Mouse (Mus musculus): ENCODE results near the gene Thsd4.

Thsd4 gene

DNA sequence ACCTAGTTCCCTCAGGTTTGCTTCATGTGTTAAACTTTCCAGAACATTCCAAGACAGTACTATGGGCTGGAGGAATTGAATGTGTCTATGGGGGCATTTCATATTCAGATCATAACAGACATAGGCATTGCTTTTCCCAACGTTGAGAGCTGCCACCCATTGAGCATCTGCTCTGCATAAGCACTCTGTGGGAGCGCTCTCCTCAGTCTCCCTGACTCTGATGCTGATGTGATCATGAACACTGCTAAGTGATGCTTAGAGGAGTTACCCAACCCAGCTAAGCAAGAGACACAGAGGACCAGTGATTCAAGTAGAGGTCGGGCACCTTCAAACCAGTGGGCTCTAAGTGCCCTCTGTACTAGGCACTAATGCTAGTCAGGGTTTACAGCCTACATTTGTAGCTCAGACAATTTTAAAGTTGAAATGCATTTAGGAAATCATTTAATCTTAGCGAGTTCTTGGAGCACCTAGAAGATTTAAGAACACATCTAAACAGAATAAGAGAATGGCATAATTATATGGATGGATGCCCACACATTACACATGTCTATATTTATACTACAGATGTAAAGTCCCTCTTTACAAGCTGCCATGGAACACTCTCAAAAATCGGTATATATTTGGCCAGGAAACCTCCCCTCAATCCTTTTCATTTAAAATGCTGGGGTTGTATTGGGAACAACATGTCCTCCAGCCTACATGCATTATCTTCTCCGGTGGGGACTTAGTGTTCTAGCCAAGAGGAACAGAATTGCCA, 392.4 kb downstream of the Thsd4 start:
- no peak for DNase-seq

DNA sequence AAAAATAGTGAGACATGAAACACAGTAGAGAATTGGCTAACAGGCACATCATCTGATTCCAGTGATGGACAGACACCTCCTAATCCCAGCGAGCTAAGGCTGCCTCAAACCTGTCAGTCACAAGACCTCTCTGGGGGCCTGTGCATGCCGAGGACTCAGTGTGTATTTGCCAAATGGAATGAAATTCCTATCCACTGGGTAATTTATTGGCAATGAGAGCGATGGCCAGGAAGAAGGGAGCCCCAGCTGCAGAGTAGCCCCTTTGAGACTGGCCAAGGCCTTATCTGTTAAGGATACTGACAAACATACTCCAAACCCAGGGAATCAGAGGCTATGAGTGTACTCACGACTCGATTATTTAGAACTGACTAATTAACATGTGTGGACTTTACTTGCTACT, 394.9 kb downstream of the Thsd4 start:
- no peak for DNase-seq

DNA sequence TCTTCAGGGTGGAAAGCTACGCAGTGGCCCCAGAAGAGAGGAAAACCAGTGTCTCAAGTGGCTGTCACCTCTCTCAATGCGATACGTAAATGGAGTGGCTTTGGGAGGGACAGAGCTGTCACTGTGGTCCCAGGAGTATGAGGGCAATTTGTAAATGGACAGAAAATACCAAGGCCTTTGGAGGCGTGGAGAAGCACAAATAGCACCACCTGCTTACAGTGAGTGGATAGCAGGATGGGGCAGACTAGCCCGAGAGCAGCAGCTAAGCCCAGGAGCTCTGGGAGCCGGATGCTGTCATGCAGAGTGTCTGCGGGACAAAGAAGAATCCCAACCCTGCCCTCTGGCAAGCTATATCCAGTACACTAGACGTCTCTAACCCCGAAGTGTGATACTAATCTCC, 397.7 kb downstream of the Thsd4 start:
- DNase-seq, result no peak

DNA sequence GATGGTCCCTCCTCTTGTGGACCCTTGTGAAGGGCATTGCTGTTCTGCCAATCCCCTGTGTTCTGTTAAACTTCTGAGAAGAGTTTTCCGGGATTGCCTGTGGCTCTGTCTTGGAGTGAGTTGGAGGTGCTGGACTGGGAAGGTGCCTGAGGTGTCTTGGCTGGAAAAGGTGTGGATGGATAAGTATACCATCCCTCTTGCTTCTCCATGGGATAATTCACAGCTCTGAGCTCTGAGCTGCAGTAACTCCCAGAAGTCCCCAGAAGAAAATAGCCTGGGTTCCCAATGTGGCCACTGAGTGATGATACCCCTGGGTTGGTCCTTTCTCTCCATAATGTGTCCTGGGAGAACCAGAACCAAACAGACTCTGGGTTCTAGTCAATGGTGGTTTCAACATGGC, 398.8 kb downstream of the Thsd4 start:
- DNase-seq, result no peak

DNA sequence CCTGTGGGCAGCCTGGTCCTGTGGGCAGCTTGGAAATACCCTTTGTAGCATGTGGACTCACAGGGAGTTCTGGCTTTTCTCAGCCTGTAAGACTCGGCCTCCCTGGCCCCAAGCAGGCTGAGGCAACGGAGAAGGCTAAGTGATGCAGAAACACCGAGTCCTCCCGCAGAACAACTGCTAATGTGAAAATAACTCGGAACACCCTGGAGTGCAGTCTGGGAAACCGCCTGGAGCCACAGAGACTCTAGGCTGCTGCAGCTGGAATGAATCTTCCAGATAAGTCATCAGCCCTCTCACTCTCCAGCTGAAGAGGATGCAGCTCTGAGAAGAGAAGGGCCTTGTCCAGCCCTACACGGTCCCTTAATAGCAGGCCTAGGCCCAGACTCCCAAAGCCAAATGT, 402.0 kb downstream of the Thsd4 start:
- DNase-seq, result no peak

DNA sequence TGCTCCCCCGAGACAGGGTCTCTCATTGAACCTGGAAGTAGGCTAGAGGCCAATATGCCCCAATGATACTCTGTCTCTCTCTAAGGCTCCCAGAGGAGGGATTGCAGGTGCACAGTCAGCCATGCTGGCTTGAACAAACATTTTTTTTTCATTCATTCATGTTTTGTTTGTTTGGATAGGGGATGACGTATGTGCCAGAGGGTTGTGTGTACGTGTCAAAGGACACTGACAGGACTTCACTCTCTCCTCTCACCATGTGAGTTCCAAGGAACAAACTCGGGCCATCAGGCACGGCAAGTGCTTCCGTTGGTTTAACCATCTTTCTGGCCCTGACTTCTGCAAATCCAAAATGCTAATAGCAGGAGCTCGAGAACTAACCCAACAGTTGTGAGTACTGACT, 404.0 kb downstream of the Thsd4 start:
- no peak for DNase-seq

DNA sequence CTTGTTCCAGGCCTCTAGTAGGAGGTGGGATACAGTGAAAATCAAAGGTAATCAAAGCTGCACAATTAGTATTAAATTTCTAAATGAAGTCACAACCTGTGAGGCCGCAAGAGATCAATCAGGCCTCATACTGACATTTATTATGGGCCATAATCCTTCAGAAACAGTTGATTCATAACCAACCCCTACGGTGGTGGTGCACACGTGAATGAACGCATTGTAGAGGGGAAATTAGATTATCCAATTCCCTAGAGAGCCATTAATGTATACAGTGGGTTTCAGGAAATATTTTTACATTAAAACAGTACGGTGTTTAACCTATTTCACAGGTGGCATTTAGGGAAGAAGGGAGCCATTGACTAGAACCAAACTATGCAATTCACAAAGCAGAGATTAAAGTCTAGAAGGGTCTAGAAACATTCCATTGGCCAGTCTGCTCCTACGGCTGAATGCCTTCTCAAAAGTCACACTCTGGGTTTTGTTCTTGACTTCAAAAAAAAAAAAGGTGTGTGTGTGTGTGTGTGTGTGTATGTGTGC, 406.1 kb downstream of the Thsd4 start:
- no peak for DNase-seq

DNA sequence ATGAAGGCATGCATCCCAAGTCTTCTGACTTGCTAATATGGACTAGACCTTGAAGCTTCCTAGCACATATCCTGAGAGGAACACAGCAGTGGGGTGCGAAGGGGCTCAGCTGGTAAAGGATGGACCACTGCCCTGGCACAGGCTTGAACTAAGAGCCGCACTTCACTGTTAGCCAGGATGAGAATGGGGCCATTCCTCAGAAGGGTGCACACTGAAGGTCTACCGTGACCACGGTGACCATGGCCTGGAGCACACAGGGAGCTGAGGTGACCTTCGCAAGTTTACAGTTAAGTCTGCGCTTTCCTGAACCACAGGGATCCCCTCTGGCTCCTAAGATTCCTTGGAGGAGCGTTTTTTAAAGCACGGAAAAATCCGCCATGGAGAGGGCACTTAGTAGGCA, 406.5 kb downstream of the Thsd4 start:
- no peak for DNase-seq

DNA sequence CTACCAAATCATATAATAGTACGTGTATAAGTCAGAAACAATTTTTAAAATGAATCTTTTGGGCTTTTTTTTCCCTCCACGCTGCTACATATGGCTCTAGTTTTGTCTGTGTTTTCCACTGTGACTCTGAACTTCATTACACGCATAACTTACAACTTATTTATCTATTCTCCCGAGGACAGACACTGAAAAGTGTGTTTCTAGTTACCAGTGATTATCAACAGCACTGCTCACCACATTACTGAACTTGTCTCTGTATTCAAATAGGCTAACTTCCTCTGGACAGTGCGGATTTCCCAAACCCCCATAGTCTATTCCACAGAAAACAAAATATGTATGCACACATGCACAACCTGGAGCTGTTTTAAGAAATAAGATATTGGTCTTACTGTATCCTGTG, 411.6 kb downstream of the Thsd4 start:
- DNase-seq, result no peak

DNA sequence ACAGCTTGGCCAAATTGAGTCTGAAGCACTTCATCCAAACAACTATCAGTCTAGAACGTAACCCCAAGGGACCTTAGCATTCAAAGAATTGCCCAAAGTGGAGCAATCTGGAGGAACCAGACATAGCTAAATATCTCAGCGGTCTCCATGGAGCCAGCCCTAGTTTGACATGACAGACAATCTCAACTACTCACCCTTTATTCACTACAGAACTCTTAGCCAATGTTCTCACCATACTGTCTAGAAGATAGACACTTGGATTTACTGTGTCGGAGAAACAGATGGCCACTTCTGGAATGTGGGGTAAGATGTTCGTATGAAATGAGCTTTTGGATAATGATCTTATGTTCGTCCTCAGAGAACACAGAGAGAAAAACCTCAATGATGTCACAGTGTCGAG, 415.2 kb downstream of the Thsd4 start:
- no peak for DNase-seq

DNA sequence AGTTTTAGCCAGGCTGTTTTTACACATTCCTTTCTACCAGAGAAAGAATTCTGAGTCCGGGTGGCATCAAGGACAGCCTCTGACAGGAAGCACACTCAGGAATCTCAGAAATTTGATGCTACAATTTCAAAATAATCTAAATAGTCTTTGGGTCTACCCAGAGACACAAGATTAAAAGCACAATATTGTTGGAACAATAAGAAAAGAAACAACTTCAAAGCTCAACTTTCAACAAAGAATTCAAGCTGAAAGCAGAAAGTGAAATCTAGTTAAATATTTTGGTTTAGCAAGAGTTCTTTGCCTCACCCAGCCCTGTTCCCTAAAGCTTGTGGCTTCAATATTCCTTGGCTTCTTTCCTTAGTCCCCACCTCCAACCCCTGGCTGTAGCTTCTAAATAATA, 415.7 kb downstream of the Thsd4 start:
- no peak for DNase-seq

DNA sequence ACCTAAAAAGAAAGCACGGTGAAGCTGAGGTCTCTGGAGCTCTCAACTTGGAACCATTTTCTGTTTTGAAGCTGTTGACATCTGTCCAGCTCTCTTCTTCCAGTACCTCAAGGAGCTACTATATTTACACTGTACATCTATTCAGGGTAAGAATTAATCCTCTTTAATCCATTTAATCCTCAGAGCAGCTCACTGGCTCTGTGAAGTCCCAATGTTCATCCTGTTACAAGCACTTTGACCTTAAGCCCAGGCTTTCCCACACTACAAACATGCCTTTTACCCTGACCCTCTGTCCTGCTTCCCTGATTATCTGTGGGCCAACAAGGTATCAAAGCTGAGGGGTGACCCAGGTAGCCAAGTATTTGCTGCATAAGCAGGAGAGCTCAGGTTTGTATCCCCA, 427.6 kb downstream of the Thsd4 start:
- no peak for DNase-seq

DNA sequence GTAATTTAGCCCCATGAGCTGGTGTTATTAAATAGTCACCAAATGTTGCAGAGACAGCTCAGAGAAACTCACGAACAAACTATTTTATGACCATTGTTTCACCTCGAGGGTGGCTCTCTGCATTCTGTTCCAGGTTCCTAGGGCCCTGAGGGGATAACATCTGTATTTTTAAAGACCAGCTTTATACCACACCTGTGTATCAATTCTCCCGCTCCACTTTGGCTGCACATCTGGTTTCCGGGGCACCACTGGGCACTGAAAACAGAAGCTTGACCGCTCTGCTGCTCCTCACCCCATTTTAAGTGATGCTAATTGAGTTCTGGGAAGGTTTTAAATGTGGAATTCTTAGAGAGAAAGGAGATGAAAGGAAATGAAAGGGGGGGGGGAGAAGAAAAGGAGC, 429.4 kb downstream of the Thsd4 start:
- DNase-seq, result no peak

DNA sequence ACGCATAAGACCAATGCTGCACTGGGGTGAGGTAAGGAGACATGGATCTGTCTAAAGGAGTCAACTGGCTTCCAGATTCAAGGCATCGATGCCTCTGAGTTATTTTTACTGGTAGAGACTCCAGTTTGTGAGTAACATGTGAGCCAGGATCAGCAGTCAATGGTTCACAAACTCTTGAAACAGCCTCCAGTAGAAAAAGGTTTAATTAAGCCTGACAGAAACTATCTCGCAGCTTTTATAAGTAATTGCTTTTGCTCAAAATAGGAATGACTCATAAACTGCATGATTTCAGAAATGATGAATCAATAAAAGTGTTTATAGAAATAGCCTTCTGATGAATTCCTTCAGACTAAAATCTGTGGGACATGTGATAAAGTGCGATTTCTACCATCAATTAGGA, 432.4 kb downstream of the Thsd4 start:
- DNase-seq, result no peak

DNA sequence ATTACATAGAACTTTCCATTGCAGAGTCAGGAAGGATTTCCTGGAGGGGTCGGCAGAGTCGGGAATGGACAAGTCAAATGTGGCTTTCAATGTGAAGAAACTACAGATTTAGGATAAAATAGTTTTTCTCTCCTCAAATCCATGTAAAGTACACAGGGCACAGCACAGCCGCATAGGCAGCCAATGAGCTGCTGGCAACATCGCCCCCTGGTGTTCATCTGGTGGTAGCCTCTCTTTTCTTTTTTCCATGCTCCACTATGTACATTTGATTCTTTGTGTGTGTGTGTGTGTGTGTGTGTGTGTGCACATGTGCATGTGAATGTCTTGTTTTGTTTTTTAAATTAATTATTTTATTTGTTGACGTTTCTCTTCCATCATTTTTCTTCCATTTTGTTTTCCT, 433.7 kb downstream of the Thsd4 start:
- DNase-seq, result no peak

DNA sequence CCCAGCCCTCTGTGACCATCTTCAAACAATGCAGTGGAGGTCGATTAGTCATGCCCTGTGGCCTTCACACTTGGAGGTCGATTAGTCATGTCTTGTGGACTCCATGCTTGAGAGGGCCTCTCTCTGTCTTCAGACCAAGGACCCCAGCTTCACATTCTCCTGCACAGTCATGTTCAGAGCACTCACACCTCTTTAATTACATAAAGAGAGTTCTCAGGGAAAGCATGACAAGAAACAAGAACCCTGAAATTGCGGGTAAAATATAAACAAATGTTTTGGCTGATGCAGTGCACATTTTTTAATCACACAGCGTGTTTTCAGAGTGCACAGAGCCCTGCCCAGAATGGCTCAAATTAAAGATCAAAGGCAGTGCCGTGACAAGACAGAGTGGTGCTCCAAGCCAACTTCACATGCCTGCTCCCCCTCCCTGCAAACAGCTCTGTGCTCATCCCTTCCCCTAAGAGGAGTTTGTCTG, 439.7 kb downstream of the Thsd4 start:
- no peak for DNase-seq

DNA sequence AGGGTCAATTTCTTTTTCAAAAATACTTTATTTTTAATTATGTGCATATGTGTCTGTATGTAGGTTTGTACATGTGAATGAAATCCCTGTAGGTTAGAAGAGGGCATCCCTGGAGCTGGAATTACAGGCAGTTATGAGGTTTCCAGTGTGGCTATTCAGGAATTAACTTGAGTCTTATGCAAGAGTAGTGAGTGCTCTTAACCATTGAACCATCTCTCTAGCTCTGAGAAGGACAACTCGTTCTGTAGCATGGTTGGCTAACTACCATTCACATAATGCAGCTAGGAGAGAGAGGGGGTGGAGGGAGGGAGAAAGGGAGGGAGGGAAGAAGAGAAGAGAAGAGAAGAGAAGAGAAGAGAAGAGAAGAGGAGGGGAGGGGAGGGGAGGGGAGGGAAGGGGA, 444.1 kb downstream of the Thsd4 start:
- DNase-seq, result no peak

DNA sequence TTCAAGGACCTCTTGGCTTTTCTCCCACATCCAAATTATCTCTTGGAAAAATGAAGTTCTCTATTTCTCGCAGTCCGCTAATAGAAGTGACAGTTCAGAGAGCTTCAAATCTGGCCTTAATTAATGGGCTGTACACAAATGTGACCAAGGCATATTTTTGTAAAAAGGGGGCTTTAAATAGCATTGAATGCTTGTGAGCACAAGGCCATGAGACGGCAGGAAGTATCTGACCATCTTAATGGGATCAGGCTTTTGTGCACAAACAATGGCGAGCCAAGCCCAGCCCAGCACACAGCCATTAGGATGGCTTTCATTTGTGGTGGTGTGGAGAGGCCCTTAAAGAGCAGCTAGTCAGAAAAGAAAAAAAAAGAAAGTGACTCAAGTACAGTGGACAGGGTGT, 445.4 kb downstream of the Thsd4 start:
- no peak for DNase-seq

DNA sequence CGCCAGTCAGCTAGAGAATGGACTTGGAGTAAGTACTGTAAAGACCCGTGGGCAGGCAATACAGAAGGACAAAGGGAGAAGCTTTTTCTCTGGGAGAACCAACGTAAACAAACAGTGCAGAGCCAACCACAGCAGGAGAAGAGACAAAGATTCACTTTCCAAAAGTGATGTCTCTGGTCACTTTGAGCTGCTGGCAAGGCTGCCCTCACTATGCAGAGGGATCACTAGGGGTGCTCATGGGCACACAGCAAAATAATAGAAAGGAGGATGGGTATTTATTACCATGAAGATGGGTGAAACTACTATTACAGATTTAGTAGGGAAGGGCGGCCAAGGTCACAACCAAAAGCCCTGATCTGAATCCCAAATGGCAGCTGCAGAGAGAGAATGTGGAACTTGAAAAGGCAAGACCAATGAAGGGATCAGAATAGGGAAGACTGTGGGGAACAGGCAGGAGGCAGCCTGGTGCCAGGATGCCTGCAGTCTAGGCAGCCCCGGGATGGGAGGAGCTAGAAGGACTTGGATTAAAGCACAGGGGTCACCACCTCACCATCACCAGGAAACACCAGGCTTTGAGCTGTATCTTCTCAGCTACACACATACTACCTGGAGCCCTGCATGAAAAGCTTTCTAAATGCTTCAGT, 450.1 kb downstream of the Thsd4 start:
- no peak for DNase-seq

DNA sequence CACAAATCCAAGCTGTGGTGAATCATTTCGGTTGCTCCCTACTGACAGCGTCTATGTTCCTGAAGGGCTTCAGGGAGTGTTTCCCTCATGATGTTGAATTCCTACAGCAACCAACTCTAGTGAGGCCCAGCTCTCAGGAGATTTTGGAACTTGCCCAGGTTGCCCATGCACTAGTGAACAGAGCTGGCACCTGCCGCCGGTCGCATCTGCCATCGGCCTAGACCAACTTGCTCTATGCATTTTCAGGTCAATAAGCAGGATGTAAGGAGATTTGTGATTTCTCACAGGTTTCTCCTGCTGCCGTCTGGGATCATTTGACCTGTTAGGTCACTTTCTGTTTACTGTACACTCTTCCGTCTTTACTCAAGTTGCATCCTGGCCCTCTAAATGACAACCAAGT, 454.6 kb downstream of the Thsd4 start:
- DNase-seq, result no peak

DNA sequence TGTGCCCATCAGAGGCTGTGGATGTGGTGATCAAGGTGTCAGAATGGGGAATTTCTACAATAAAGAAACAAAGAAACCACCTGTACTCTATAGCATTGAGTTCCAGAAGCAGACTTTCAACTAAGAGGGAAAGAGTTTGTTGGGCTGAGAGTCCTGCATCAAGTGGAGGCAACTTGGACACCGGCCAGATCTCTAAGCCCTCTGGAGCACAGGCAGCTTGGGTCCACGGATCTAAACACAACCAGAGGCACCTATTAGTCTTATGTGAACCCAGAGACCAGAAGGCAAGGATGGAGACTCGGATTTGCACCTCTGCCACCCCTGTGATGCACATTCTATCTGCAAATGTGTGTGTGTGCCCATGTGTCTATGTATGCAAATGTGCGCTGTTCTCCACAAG, 456.7 kb downstream of the Thsd4 start:
- no peak for DNase-seq

DNA sequence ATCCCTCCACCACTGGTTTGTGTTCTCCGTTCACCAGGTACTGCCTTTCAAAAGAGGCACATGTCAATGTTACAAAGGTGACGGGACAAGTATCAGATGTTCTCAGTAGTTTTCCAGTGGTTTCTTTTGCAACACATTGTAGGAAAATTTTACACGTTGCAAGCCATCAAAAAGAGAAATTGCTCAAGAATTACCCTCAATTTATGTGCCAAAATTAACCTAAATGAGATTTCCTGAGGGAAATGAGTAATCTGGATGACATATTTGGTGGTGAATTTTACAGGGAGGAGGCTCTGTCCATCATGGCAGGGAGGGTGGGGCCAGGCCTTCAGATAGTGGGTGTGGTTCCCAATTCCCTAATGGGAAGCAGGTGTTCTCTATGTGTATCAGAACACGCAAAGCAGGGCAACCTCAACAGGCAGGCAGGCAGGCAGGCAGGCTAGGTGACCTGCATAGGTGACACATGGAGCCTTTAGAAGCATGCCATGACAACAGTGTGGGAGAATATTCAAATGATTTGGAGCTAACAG, 458.6 kb downstream of the Thsd4 start:
- no peak for DNase-seq

DNA sequence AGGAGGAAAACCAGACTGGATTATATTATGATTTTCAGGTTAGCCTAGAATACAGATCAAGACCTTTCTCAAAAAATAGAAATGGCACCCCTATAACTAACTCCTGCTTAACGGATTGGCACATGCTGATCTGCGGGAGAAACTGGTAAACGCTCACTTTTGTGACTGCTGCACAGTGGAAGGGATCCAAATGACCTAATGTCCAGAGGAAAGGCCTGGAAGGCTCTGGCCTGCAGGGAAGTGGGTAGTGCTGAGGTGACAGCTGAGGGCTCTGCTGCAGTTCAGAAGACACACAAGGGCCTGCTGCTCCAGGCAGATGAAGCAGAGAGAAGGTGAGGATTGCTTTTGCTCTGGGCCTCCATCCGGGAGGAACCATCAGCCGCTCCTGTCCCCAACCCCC, 465.7 kb downstream of the Thsd4 start:
- no peak for DNase-seq

DNA sequence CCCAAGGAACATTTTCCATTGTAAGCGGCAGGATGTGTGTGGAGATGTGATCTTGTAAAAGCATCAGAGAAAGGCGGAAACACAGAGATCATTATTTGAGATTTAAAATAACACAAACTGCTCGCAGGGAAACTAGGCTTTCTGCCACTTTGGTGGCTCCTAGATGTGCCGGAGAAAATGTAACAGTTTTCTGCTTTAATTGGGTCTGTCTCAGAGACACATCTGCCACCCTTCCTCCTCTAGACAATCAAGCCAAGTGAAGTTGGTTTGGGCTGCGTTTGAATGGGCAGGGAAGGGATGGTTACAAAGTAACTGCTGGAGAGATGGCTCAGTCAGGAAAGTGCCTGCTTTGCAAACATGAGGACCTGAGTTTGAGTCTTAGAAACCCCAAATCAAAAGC, 466.9 kb downstream of the Thsd4 start:
- DNase-seq, result no peak
